Mouse (Mus musculus) erythroblast, embryonic 14.5 days (primary cell): ENCODE measurements around the gene Stub1.

Experiments used
- GATA1 ChIP-seq: IDR thresholded peaks from 2 replicates; pipeline ENCODE4 v1.6.1; 2012; ENCODE audit warnings: low read length, inconsistent platforms, mixed read lengths
- TAL1 ChIP-seq: IDR thresholded peaks from 3 replicates; pipeline ENCODE4 v1.6.1; 2012; ENCODE audit warnings: low read length, inconsistent platforms, mixed read lengths

DNA sequence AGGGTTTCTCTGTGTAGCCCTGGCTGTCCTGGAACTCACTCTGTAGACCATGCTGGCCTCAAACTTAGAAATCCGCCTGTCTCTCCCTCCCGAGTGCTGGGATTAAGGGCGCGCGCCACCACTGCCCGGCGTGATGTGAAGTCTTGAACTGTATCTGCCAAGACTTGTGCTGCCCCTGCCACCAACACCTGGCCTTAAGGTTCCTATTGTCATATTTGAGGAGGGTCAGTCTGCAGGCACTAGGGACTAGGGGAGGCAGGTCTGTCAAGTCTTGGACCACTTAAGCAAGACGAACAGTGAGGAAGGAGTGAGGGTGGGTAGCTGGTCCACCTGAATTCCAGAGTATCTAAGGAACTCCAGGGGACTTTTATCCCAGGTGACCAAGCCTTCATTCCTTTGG lies 36.3 kb upstream of the Stub1 start:
- TF ChIP-seq GATA1: no peak
- TF ChIP-seq TAL1: no peak
